In genomic region chr15:78428391-78429138, GRCm38 (mm10) we compare ENCODE assay signal across 8 mouse cellular contexts. TPM values are rescaled to one million over a fixed set of nuclear protein-coding genes. Genes with fewer than 3 reads are reported as not detected.
A peak's percentile ranks its signal among the peaks of the same experiment; 100 is the strongest.
DNase-seq lines count a peak whose midpoint lies in the region; ATAC-seq and TF ChIP-seq lines count a peak whose summit lies in the region.

Kctd17 (plus strand) TSS chr15:78428564.

- peak within 1 kb of the TSS; percentile 51 for H3K9ac ChIP-seq in lung, embryonic 14.5 days

- peaks cover 34% of the 10 kb centered on the region for H3K36me3 ChIP-seq in hindbrain, embryonic 10.5 days
- peaks cover 22% of the 10 kb centered on the region; the same call in 1 of the 2 replicates for H3K36me3 ChIP-seq in lung, embryonic 14.5 days (ENCODE audit: insufficient read depth)

- CTCF ChIA-PET in Patski (lab: Charles Lee) = interaction anchor here (0.9 to 1.7 kb wide), 3 partner anchors 14 to 188 kb away, joined by 3 to 4 read pairs (median 4); no protein-coding TSS in a partner anchor

- under 1% methylated on average over 52 of the region's 52 CpGs for WGBS in hindbrain, embryonic 10.5 days
- WGBS in lung, embryonic 14.5 days = 1% methylated on average over 50 of the region's 52 CpGs

- H3K9me3 ChIP-seq in hindbrain, embryonic 10.5 days = no peaks in the 10 kb centered on the region
- H3K9me3 ChIP-seq in lung, embryonic 14.5 days (ENCODE audit: low read depth, low read length) = no peaks in the 10 kb centered on the region

- H3K4me1 ChIP-seq in hindbrain, embryonic 10.5 days (replicated peaks) = peaks cover 54% of the 10 kb centered on the region
- H3K4me1 ChIP-seq in lung, embryonic 14.5 days (ENCODE audit: insufficient read depth) = peaks cover 6% of the 10 kb centered on the region; the same call in 1 of the 2 replicates

- no peak for DNase-seq in Patski (ENCODE audit: low read depth, low spot score)
- peak; percentile 79 for DNase-seq in cerebellum, adult 8-10 months
- peak in 1 of 2 experiments; percentile 87 for DNase-seq in frontal cortex, adult 2 months (ENCODE audit: extremely low spot score in 1 of 2, low spot score in 1 of 2)
- DNase-seq in hindbrain, embryonic 10.5 days (ENCODE audit: low spot score) = peak; percentile 87
- DNase-seq in layer of hippocampus, adult 9-11 months = peak; percentile 80
- peak; percentile 89 for DNase-seq in lung, embryonic 14.5 days
- peak; percentile 69 for DNase-seq in ovary, adult 18-20 months (ENCODE audit: low spot score)
- peak; percentile 52 to 76 for DNase-seq in urinary bladder, postnatal 36 days (ENCODE audit: low spot score in 2 of 2)

- peak within 1 kb of the TSS; percentile 81 for H3K4me2 ChIP-seq in lung, embryonic 14.5 days

- ATAC-seq in Patski = peak; percentile 74
- ATAC-seq in lung, embryonic 14.5 days (ENCODE audit: insufficient read depth) = peak; percentile 91

- POLR2A ChIA-PET in Patski (lab: Charles Lee) = interaction anchor here (0.5 to 1.6 kb wide), 4 partner anchors 14 to 798 kb away, joined by 3 to 4 read pairs (median 3); no protein-coding TSS in a partner anchor

- H3K4me3 ChIP-seq in hindbrain, embryonic 10.5 days = peak within 1 kb of the TSS; percentile 83
- peak within 1 kb of the TSS; percentile 74 for H3K4me3 ChIP-seq in lung, embryonic 14.5 days (ENCODE audit: low read depth, low read length)

- in situ Hi-C loops in Patski (cut with MboI; ENCODE audit: low pct_unique_long_range_greater_than_20kb) = no loop called here

- peak within 1 kb of the TSS; percentile 93 for H3K27ac ChIP-seq in hindbrain, embryonic 10.5 days
- peak within 1 kb of the TSS; percentile 56 for H3K27ac ChIP-seq in lung, embryonic 14.5 days (ENCODE audit: low read depth)

- no peak for TF ChIP-seq CTCF in Patski (IDR thresholded peaks at IDR 0.05)
- no peak for TF ChIP-seq CTCF in lung, embryonic 14.5 days (IDR thresholded peaks at IDR 0.05; ENCODE audit: low read depth)

- no peaks in the 10 kb centered on the region for H3K27me3 ChIP-seq in Patski
- no peaks in the 10 kb centered on the region for H3K27me3 ChIP-seq in hindbrain, embryonic 10.5 days (ENCODE audit: insufficient read depth, poor library complexity, severe bottlenecking)
- no peaks in the 10 kb centered on the region for H3K27me3 ChIP-seq in lung, embryonic 14.5 days (ENCODE audit: insufficient read depth, low read length)

RNA-seq across cellular contexts. Expression of gene Kctd17, which starts in this region (rescaled TPM):
- 157 TPM for polyA plus RNA-seq in Patski (2021)
- 380 and 463 TPM in 2 replicates for polyA plus RNA-seq in frontal cortex, adult 2 months (2012; rRNA removed)
- 66.4 and 73.5 TPM in 2 replicates for polyA plus RNA-seq in hindbrain, embryonic 10.5 days (2016; fragmentation: Nextera tagmentation; extraction: Ambion mirVana)
- 51.8 and 53.9 TPM in 2 replicates for polyA plus RNA-seq in lung, embryonic 14.5 days (2014; fragmentation: Nextera tagmentation; extraction: Ambion mirVana)
